Comparison of ENCODE assay signal across 8 mouse cellular contexts in the genomic region with DNA sequence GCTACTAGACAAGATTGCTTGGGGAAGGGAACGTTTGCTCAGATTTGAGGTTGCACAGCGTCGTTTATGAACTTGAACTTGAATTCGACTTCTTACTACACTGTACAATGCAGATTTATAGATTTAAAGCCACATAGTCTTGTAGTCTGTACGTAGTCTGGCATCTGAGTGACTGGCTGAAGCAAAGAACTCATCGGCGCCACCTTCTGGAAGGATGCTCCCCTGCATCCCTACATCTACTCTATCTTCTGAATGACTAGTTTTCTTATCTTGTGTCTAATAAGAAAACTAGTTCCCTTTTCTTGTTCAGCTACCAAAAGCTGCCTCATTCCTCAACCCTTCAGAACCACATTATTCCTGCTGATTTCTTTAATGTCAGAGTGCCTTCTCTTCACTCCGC. TPM values are rescaled to one million over a fixed set of nuclear protein-coding genes. Genes with fewer than 3 reads are reported as not detected.
DNase-seq lines count a peak whose midpoint lies in the region; ATAC-seq and TF ChIP-seq lines count a peak whose summit lies in the region.
"Not testable (repeated sequence)": the region's sequence is repeated elsewhere in the genome, so short reads cannot be mapped to it uniquely, and the experiment has no call there.

No protein-coding gene starts in this region.

- H3K36me3 ChIP-seq in CH12.LX (replicated peaks in 1 of 2; ENCODE audit: control insufficient read depth in 1 of 2, insufficient read depth in 1 of 2, low read length in 1 of 2); liver, adult 2 months (ENCODE audit: control insufficient read depth, insufficient read depth, low read length): not testable (repeated sequence)

- TF ChIP-seq RAD21 in CH12.LX (IDR thresholded peaks at IDR 0.05; ENCODE audit: low read depth, low read length) = peak; percentile 17

- H3K9me3 ChIP-seq in CH12.LX (replicated peaks; ENCODE audit: low read length) = not testable (repeated sequence)

- H3K27ac ChIP-seq in CH12.LX (ENCODE audit: insufficient read depth, low read depth); liver, adult 2 months (replicated peaks; ENCODE audit: insufficient read depth, low read depth, low read length): not testable (repeated sequence)

- peak in 1 of 2 experiments; percentile 60; a peak in 3 of 4 replicates for TF ChIP-seq CTCF in CH12.LX (conservative IDR thresholded peaks at IDR 0.05 in 1 of 2, IDR thresholded peaks at IDR 0.05 in 1 of 2; ENCODE audit: low read depth in 2 of 2, low read length in 2 of 2)
- peak; percentile 28; the same call in 1 of the 2 replicates for TF ChIP-seq CTCF in liver, adult 2 months (IDR thresholded peaks at IDR 0.05; ENCODE audit: low read depth, low read length)

- H3K79me2 ChIP-seq in CH12.LX (replicated peaks; ENCODE audit: control insufficient read depth, extremely low read depth, insufficient read depth, poor library complexity, severe bottlenecking); liver, adult 2 months (ENCODE audit: control insufficient read depth, insufficient read depth, low read length): not testable (repeated sequence)

- peak; percentile 56 for DNase-seq in CH12.LX (ENCODE audit: extremely low read depth)
- peak; percentile 22 for DNase-seq in adrenal gland, adult 2 months
- DNase-seq in heart, adult 8-10 months (ENCODE audit: low spot score) = peak; percentile 7
- peak; percentile 70 for DNase-seq in kidney, postnatal 10 days
- peak; percentile 4 for DNase-seq in liver, adult 2 months (ENCODE audit: extremely low read depth, low read depth, low spot score)
- DNase-seq in ovary, postnatal 14 days (ENCODE audit: low spot score) = peak; percentile 2
- peak; percentile 37 for DNase-seq in thymus, postnatal 25 days

- TF ChIP-seq EP300 in CH12.LX (IDR thresholded peaks at IDR 0.05; ENCODE audit: low read length) = not testable (repeated sequence)

- dilution Hi-C loops in CH12.LX (cut with MboI; ENCODE audit: extremely low pct_ligation_motif_present, extremely low pct_unique_long_range_greater_than_20kb, low sequenced_read_pairs) = not testable (repeated sequence)

- not testable (repeated sequence) for TF ChIP-seq POLR2A in CH12.LX (IDR thresholded peaks at IDR 0.05; ENCODE audit: low read depth, low read length); liver, adult 2 months (IDR thresholded peaks at IDR 0.05; ENCODE audit: extremely low read depth, insufficient read depth, low read length)

- in situ Hi-C loops in CH12.LX (cut with MboI; ENCODE audit: low pct_ligation_motif_present, low pct_unique_long_range_greater_than_20kb, low sequenced_read_pairs) = not testable (repeated sequence)

- not testable (repeated sequence) for H3K4me3 ChIP-seq in CH12.LX (replicated peaks in 1 of 3; ENCODE audit: low read depth in 2 of 3, low read length in 2 of 3, poor library complexity in 1 of 3); liver, adult 2 months (ENCODE audit: insufficient read depth, low read depth, low read length)

- not testable (repeated sequence) for H3K9ac ChIP-seq in CH12.LX (ENCODE audit: insufficient read depth, low read depth); liver, adult 2 months (ENCODE audit: low read depth, low read length)

- not testable (repeated sequence) for H3K27me3 ChIP-seq in CH12.LX (replicated peaks); liver, adult 2 months (ENCODE audit: control insufficient read depth, insufficient read depth, low read length)

- H3K4me1 ChIP-seq in CH12.LX (ENCODE audit: control insufficient read depth in 1 of 2, insufficient read depth in 2 of 2); liver, adult 2 months (ENCODE audit: control insufficient read depth, insufficient read depth, low read length): not testable (repeated sequence)

- ATAC-seq in common myeloid progenitor, adult 5-6 weeks (replicated peaks; ENCODE audit: low read depth, poor library complexity, severe bottlenecking) = peak; percentile 72

- WGBS in liver, adult 2 months = 67% methylated on average over 8 of the region's 8 CpGs

- H3K4me2 ChIP-seq in CH12.LX (ENCODE audit: insufficient read depth, low read depth, poor library complexity, severe bottlenecking) = not testable (repeated sequence)

TF ChIP-seq in CH12.LX, 34 proteins besides CTCF, POLR2A, EP300 and RAD21:
- peak; percentile 51 for TF ChIP-seq SMC3 (IDR thresholded peaks at IDR 0.05; ENCODE audit: low read depth, low read length)
TF ChIP-seq in CH12.LX: peak in this region for 1; not testable (repeated sequence) for 33.

RNA-seq across cellular contexts. Expression of a gene that starts 41.5 kb away (rescaled TPM):
- total RNA-seq in CH12.LX (2012; rRNA removed) = 16.6 and 20.0 TPM in 2 replicates
- 39.9 and 48.5 TPM in 2 replicates for total RNA-seq in CH12.LX (2014; rRNA removed)
- polyA plus RNA-seq in CH12.LX (2012; ENCODE audit: insufficient read length, low read depth) = 25.0 and 28.8 TPM in 2 replicates
- 10 to 100 TPM; 19.9 to 33.7 TPM for total RNA-seq in adrenal gland, adult 2 months (2021)
- polyA plus RNA-seq in adrenal gland, adult 2 months (2012; rRNA removed) = 1.5 and 1.7 TPM in 2 replicates
- total RNA-seq in common myeloid progenitor, adult 5-6 weeks (2017) = 64.8 and 82.6 TPM in 2 replicates
- total RNA-seq in heart, adult 8-10 months (2022) = 10 to 100 TPM; 25.2 to 38.5 (median 34.8) TPM
- total RNA-seq in liver, adult 2 months (2014; rRNA removed) = 42.9 and 74.3 TPM in 2 replicates
- polyA plus RNA-seq in liver, adult 2 months (2012; rRNA removed) = 14.3 and 14.4 TPM in 2 replicates

Comparison
In these comparisons a context has a peak if more than half of its experiments do, and no peak if none do; other contexts are left out.
1. DNase-seq: peak in every context shown above with its lines; median percentile 70 in kidney, postnatal 10 days; 56 in CH12.LX; 37 in thymus, postnatal 25 days; 22 in adrenal gland, adult 2 months; 7 in heart, adult 8-10 months; 4 in liver, adult 2 months; 2 in ovary, postnatal 14 days.